Mouse (Mus musculus) E14TG2a.4 (cell line): ENCODE data around the gene Kirrel2.

Experiments used
- CTCF ChIP-seq: conservative IDR thresholded peaks from 2 replicates; pipeline ENCODE4 v1.5.1; 2014; ENCODE audit warnings: low read length
- NANOG ChIP-seq: IDR thresholded peaks from 2 replicates; pipeline ENCODE4 v1.6.1; 2014; ENCODE audit warnings: borderline replicate concordance, low read length, mixed read lengths
- POU5F1 ChIP-seq: IDR thresholded peaks from 2 replicates; pipeline ENCODE4 v1.6.1; 2014; ENCODE audit warnings: low read length, borderline replicate concordance

DNA sequence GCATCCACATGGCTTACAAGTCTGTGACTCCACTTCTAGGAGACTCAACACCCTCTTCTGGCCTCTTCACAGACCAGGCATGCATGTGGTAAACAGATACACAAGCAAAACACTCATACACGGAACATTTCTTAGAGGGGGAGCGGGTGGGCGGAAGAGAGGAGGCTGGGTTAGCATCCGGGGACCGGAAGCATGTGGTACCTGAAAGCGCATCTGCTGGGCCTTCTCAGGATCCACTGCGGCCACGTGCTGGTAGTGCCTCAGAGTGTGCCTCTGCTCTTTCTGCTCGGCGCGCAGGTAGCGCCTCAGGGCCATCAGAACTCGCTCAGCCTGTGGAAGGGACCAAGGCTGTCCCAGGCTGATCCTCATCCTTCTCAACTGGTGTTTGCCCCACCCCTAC lies 17.8 kb downstream of the Kirrel2 start:
- TF ChIP-seq CTCF (no peak), POU5F1 (no peak), NANOG (no peak)
